ENCODE assay signal across 12 mouse cellular contexts in genomic region chr3:63610113-63610919, GRCm38 (mm10).
DNase-seq lines count a peak whose midpoint lies in the region; ATAC-seq and TF ChIP-seq lines count a peak whose summit lies in the region.
"Had no signal": no experiment of that assay in that cellular context is flagged by ENCODE, and none has a peak within 500 bp of the region (broad histone marks: within the 10 kb centered on the region; RNA-seq: fewer than 3 reads in every experiment).

No protein-coding gene starts in this region.

- H3K27ac ChIP-seq in heart, postnatal 0 days (ENCODE audit: low read depth): no peak overlapping the region
- no peak overlapping the region for H3K27ac ChIP-seq in layer of hippocampus, adult 2 months

- 26% methylated on average over 5 of the region's 5 CpGs for WGBS in heart, postnatal 0 days

- no peak for TF ChIP-seq EP300 in heart, postnatal 0 days (IDR thresholded peaks at IDR 0.05; ENCODE audit: low read depth)

- peak overlapping the region; percentile 50 for H3K4me2 ChIP-seq in heart, postnatal 0 days (ENCODE audit: low read depth, low read length)

- H3K36me3 ChIP-seq in heart, postnatal 0 days (replicated peaks; ENCODE audit: control insufficient read depth, insufficient read depth, low read length): no peaks in the 10 kb centered on the region

- no peaks in the 10 kb centered on the region for H3K4me1 ChIP-seq in heart, postnatal 0 days (ENCODE audit: control insufficient read depth, insufficient read depth)

- H3K9me3 ChIP-seq in heart, postnatal 0 days (replicated peaks; ENCODE audit: control insufficient read depth, low read length): no peaks in the 10 kb centered on the region

- no peak for DNase-seq in heart, postnatal 0 days (ENCODE audit: low spot score)
- DNase-seq in heart, postnatal 10 days: no peak
- DNase-seq in urinary bladder, postnatal 14 days (ENCODE audit: low spot score): peak; percentile 18
- DNase-seq in urinary bladder, postnatal 10 days (ENCODE audit: low spot score): no peak
- DNase-seq in kidney, postnatal 14 days: peak; percentile 6
- DNase-seq in cerebellum, postnatal 25 days: no peak
- DNase-seq in layer of hippocampus, adult 2 months (ENCODE audit: low spot score in 2 of 2): no peak
- DNase-seq in adrenal gland, adult 18-20 months (ENCODE audit: low spot score in 2 of 2): no peak
- DNase-seq: adrenal gland, postnatal 14 days; gastrocnemius, postnatal 36 days; right cerebral cortex, adult 18-20 months; thymus, adult 2 months had no signal

- no peak overlapping the region for H3K4me3 ChIP-seq in heart, postnatal 0 days (ENCODE audit: low read depth, low read length)
- H3K4me3 ChIP-seq in layer of hippocampus, adult 2 months: no peak overlapping the region

- H3K27me3 ChIP-seq in heart, postnatal 0 days (ENCODE audit: control insufficient read depth, insufficient read depth, low read length): no peaks in the 10 kb centered on the region

- no peak for TF ChIP-seq CTCF in heart, postnatal 0 days (IDR thresholded peaks at IDR 0.05; ENCODE audit: low read depth)
- no peak for TF ChIP-seq CTCF in layer of hippocampus, adult 2 months (conservative IDR thresholded peaks at IDR 0.05)

- intact Hi-C loops in heart, postnatal 10 days (cut with DNase I): no loop called here

- H3K9ac ChIP-seq in heart, postnatal 0 days (replicated peaks; ENCODE audit: low read depth, low read length): no peak overlapping the region

- 0 out of 2 replicates have a peak, but pooled peaks have one; percentile 14 for ATAC-seq in heart, postnatal 0 days (ENCODE audit: insufficient read depth, low read depth)

Comparison
In these comparisons a context has a peak if more than half of its experiments do, and no peak if none do; other contexts are left out.
1. DNase-seq: peak in urinary bladder, postnatal 14 days (single experiment) and kidney, postnatal 14 days (single experiment); none in heart, postnatal 0 days (single experiment), heart, postnatal 10 days (0 of 2), urinary bladder, postnatal 10 days (single experiment), cerebellum, postnatal 25 days (0 of 2), layer of hippocampus, adult 2 months (0 of 2) and adrenal gland, adult 18-20 months (0 of 2).